Mouse (Mus musculus): ENCODE measurements at regions not wholly inside any gene's neighbourhood (a gene's known extent, or its start where the extent isn't known, plus 50 kb on each side); places are given as distances from the start of the nearest gene placed in this dataset.
A peak's percentile ranks its signal among the peaks of the same experiment; 100 is the strongest.

GRCm38 (mm10) chr10:102943156-102943555 lies 86.9 kb downstream of the Alx1 start:
- no peak for DNase-seq (ENCODE audit: low spot score in 2 of 2)

- DNase-seq (ENCODE audit: low spot score in 2 of 2) = no peak
These were observed 89.0 kb downstream of the Alx1 start for GRCm38 (mm10) chr10:102940823-102941519.

GRCm38 (mm10) chr10:102931445-102931844 lies 98.6 kb downstream of the Alx1 start:
- DNase-seq (ENCODE audit: low spot score in 2 of 2) = no peak

GRCm38 (mm10) chr10:102928651-102929050 lies 101.4 kb downstream of the Alx1 start:
- no peak for DNase-seq (ENCODE audit: low spot score in 2 of 2)

GRCm38 (mm10) chr10:102897368-102897767 lies 132.6 kb downstream of the Alx1 start:
- DNase-seq (ENCODE audit: low spot score in 2 of 2) = no peak

- DNase-seq (ENCODE audit: low spot score in 2 of 2) = no peak
These were observed 134.1 kb downstream of the Alx1 start for GRCm38 (mm10) chr10:102895952-102896351.

GRCm38 (mm10) chr10:102892373-102892772 lies 137.6 kb downstream of the Alx1 start:
- DNase-seq (ENCODE audit: low spot score in 2 of 2) = no peak

- DNase-seq (ENCODE audit: low spot score in 2 of 2) = no peak
These were observed 140.3 kb downstream of the Alx1 start for GRCm38 (mm10) chr10:102889709-102890108.

GRCm38 (mm10) chr10:102881824-102882438 lies 148.1 kb downstream of the Alx1 start:
- no peak for DNase-seq (ENCODE audit: low spot score in 2 of 2)

- DNase-seq (ENCODE audit: low spot score in 2 of 2) = peak in 1 of 2 experiments; percentile 36
These were observed 152.0 kb downstream of the Alx1 start for GRCm38 (mm10) chr10:102878010-102878409.

GRCm38 (mm10) chr10:102876946-102877345 lies 153.1 kb downstream of the Alx1 start:
- no peak for DNase-seq (ENCODE audit: low spot score in 2 of 2)

GRCm38 (mm10) chr10:102866920-102867319 lies 163.1 kb downstream of the Alx1 start:
- DNase-seq (ENCODE audit: low spot score in 2 of 2) = no peak

- DNase-seq (ENCODE audit: low spot score in 2 of 2) = no peak
These were observed 193.3 kb downstream of the Alx1 start for GRCm38 (mm10) chr10:102836567-102837224.

GRCm38 (mm10) chr10:102835814-102836213 lies 194.2 kb downstream of the Alx1 start:
- DNase-seq (ENCODE audit: low spot score in 2 of 2) = no peak

GRCm38 (mm10) chr10:102829606-102830005 lies 200.4 kb downstream of the Alx1 start:
- no peak for DNase-seq (ENCODE audit: low spot score in 2 of 2)

- no peak for DNase-seq (ENCODE audit: low spot score in 2 of 2)
These were observed 206.6 kb downstream of the Alx1 start for GRCm38 (mm10) chr10:102823434-102823833.

- DNase-seq (ENCODE audit: low spot score in 2 of 2) = peak in 1 of 2 experiments; percentile 3
These were observed 228.6 kb downstream of the Alx1 start for GRCm38 (mm10) chr10:102801391-102801790.

- no peak for DNase-seq (ENCODE audit: low spot score in 2 of 2)
These were observed 250.8 kb downstream of the Alx1 start for GRCm38 (mm10) chr10:102779243-102779642.

- DNase-seq (ENCODE audit: low spot score in 2 of 2) = no peak
These were observed 251.7 kb downstream of the Rassf9 start for GRCm38 (mm10) chr10:102763696-102764095.

GRCm38 (mm10) chr10:102762378-102762777 lies 250.4 kb downstream of the Rassf9 start:
- no peak for DNase-seq (ENCODE audit: low spot score in 2 of 2)

GRCm38 (mm10) chr10:102735207-102735606 lies 223.2 kb downstream of the Rassf9 start:
- DNase-seq (ENCODE audit: low spot score in 2 of 2) = peak in 1 of 2 experiments; percentile 3

- no peak for DNase-seq (ENCODE audit: low spot score in 2 of 2)
These were observed 220.4 kb downstream of the Rassf9 start for GRCm38 (mm10) chr10:102732420-102732819.

GRCm38 (mm10) chr10:102712263-102712662 lies 200.2 kb downstream of the Rassf9 start:
- no peak for DNase-seq (ENCODE audit: low spot score in 2 of 2)
